Mouse (Mus musculus): ENCODE data around the gene Itpripl2.

- TF ChIP-seq CTCF (IDR thresholded peaks at IDR 0.05) = no peak
- TF ChIP-seq EP300 (IDR thresholded peaks at IDR 0.05) = no peak
Observed at GRCm38 (mm10) chr7:118443895-118444485, 47.8 kb downstream of the Itpripl2 start.

All from lung, postnatal 0 days (tissue).